Mouse (Mus musculus) spleen, adult 2 months (tissue): Measurements from ENCODE around the gene Cyp39a1.

ENCODE experiments used
- CTCF ChIP-seq: fragments of 200-500 bp; IDR thresholded peaks from 2 replicates; pipeline ENCODE4 v1.5.1; 2011; ENCODE audit warnings: mild to moderate bottlenecking, inconsistent platforms; ENCODE audit not compliant: insufficient read depth, insufficient read length, insufficient replicate concordance; ENCODE audit errors: extremely low read depth
- POLR2A ChIP-seq: fragments of 200-500 bp; IDR thresholded peaks from 2 replicates; pipeline ENCODE4 v1.6.1; 2011; ENCODE audit warnings: low read depth, low read length, inconsistent platforms

DNA sequence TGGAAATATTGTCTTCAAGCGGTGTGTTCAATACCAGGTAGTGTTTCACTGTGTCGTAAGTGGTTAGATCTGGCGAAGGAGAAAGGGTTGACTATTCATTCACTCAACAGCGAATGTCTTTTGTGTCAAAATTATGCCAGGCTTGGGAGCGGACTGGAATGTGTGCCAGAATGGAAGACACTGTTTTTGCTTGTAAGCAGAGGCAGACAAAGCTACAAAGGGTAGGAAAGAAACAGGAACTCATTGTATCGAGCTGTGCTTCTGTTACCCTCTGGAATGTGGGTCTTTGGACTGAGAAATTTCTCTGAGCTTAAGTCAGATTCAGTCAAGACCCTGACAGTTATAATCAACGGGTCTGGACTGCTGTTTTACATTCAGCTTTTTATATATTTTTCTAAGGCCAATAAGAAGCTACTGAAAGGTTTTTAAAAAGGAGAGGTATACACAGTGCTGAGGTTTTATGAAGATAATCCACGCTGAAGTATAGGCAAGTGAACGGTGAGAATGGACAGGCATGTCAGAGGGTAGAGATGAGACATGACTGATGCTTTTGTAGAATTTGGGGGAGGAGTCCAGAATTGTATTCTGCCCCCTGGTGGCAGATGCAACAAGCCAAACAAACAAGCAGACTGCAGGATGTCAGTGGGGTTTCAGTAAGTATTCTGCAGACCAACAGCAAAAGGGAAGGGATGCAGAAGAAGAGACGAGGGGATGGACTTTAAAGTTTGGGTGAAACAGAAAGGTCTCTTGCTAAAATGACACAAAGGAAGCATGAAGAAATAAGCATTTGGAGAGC lies 17.4 kb upstream of the Cyp39a1 start:
- peak; percentile 25; the same call in 1 of the 2 replicates for TF ChIP-seq CTCF
- TF ChIP-seq POLR2A = no peak
